Mouse (Mus musculus) liver, embryonic 14.5 days (tissue): Measurements from ENCODE around the gene Gpatch8. TPM values are rescaled to one million over a fixed set of nuclear protein-coding genes. Genes with fewer than 3 reads are reported as not detected.
A peak's percentile ranks its signal among the peaks of the same experiment; 100 is the strongest.

Experiments used
- ATAC-seq: fragments of 200-750 bp; cut with Nextera tagmentation; 2 replicates; pipeline ENCODE4 v1.8.0; 2017; ENCODE audit warnings: moderate number of reproducible peaks, mild to moderate bottlenecking, moderate library complexity; ENCODE audit not compliant: insufficient read depth
- DNase-seq, 3 experiments: peaks; one replicate each; pipeline ENCODE4 v3.0.0-alpha.2; 2012 to 2013; ENCODE audit warnings: low read depth in 3 of 3, low spot score in 3 of 3
- H3K27ac ChIP-seq: fragments of 300-500 bp; sonication (generic); 2 replicates; pipeline ENCODE4 v1.5.1; 2014; ENCODE audit warnings: moderate library complexity, mild to moderate bottlenecking, control low read depth, inconsistent platforms
- H3K27me3 ChIP-seq: fragments of 300-500 bp; sonication (generic); 2 replicates; pipeline ENCODE4 v1.6.1; 2014; ENCODE audit warnings: mild to moderate bottlenecking, low read length, moderate library complexity; ENCODE audit not compliant: control insufficient read depth, insufficient read depth
- H3K36me3 ChIP-seq: fragments of 300-500 bp; sonication (generic); replicated peaks from 2 replicates; pipeline ENCODE4 v1.6.1; 2014; ENCODE audit warnings: low read depth; ENCODE audit not compliant: control insufficient read depth, insufficient read depth
- H3K4me1 ChIP-seq, 2 experiments: fragments of 200-500 bp in 1 of 2; fragments of 300-500 bp in 1 of 2; sonication (generic) in 1 of 2; replicated peaks; 2 replicates each; pipeline ENCODE4 v1.6.1; 2012 to 2014; ENCODE audit warnings: antibody characterized with exemption in 1 of 2, inconsistent platforms in 1 of 2, low read length in 1 of 2; ENCODE audit not compliant: control insufficient read depth in 2 of 2, insufficient read depth in 2 of 2
- H3K4me2 ChIP-seq: fragments of 300-500 bp; sonication (generic); 2 replicates; pipeline ENCODE4 v1.6.1; 2014; ENCODE audit warnings: low read depth, mild to moderate bottlenecking, control low read depth, moderate library complexity
- H3K4me3 ChIP-seq, 2 experiments: fragments of 200-500 bp in 1 of 2; fragments of 300-500 bp in 1 of 2; sonication (generic) in 1 of 2; 2 replicates each; pipeline ENCODE4 v1.5.1; 2012 to 2014; ENCODE audit warnings: low read depth in 2 of 2, low read length in 2 of 2, mild to moderate bottlenecking in 2 of 2, control low read depth in 1 of 2, inconsistent platforms in 1 of 2, moderate library complexity in 1 of 2; ENCODE audit not compliant: insufficient read depth in 1 of 2
- H3K9ac ChIP-seq: fragments of 300-500 bp; sonication (generic); replicated peaks from 2 replicates; pipeline ENCODE4 v1.6.1; 2014; ENCODE audit warnings: mild to moderate bottlenecking, control low read depth, moderate library complexity
- H3K9me3 ChIP-seq: fragments of 300-500 bp; sonication (generic); 2 replicates; pipeline ENCODE4 v1.6.1; 2016; ENCODE audit warnings: low read length, mixed read lengths; ENCODE audit not compliant: control insufficient read depth
- CTCF ChIP-seq: IDR thresholded peaks from 2 replicates; pipeline ENCODE4 v1.5.1; 2016; ENCODE audit warnings: antibody characterized with exemption, low read depth, control low read depth
- EP300 ChIP-seq: IDR thresholded peaks from 2 replicates; pipeline ENCODE4 v1.6.1; 2016; ENCODE audit warnings: antibody characterized with exemption, low read depth
- WGBS: fragments of 180-500 bp; shearing (Covaris S2); extraction: QIAGEN DNeasy Blood & Tissue Kit; methylation state at CpG from one replicate; pipeline ENCODE4 v1.1.7; 2014; ENCODE audit not compliant: insufficient replicate concordance; 5-methylcytosine and 5-hydroxymethylcytosine counted together
- polyA plus RNA-seq, 2 experiments: library from polyadenylated mRNA; depleted of rRNA in 1 of 2; stranded (reverse) in 1 of 2; unstranded in 1 of 2; fragments of >200 nt; fragmentation: Nextera tagmentation in 1 of 2; extraction: Ambion mirVana in 1 of 2; gene quantifications; 2 replicates each; pipeline versions ENCODE4 v1.2.1 to v1.2.3; 2012 to 2014

Gpatch8 gene
- polyA plus RNA-seq, 2 experiments = 7.5 to 14.1 TPM

DNA sequence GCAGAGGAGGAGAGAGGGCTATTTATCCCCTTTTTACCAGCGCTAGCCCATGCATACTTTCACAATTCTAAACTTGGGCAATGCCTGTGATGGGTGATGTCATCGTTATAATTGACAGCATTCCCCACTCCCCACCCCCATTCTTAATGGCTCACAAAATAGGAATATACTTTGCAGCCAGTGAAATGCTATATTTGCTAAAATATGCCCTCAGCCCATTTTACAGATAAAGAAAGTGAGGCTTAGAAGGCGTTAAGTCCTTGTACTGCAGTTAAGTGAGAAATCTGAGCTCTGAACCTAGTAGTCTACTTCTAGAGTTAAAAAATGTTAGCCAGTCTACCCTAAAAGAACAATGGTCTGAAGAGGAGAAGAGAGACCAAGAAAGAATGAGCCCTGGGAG lies 111.9 kb downstream of the Gpatch8 start:
- Histone ChIP-seq H3K4me3 (no peak overlapping the region), H3K27me3 (peaks cover 48% of the 10 kb centered on the region), H3K9ac (no peak overlapping the region), H3K4me1 (no peaks in the 10 kb centered on the region), H3K36me3 (no peaks in the 10 kb centered on the region), H3K9me3 (no peaks in the 10 kb centered on the region), H3K4me2 (no peak overlapping the region), H3K27ac (no peak overlapping the region)
- ATAC-seq = no peak
- 65% methylated on average over 3 of the region's 3 CpGs for WGBS
- TF ChIP-seq EP300 = no peak
- no peak for TF ChIP-seq CTCF
- DNase-seq = no peak

- Histone ChIP-seq H3K36me3 (no peaks in the 10 kb centered on the region), H3K4me3 (no peak overlapping the region), H3K27me3 (peaks cover 42% of the 10 kb centered on the region), H3K9me3 (no peaks in the 10 kb centered on the region), H3K9ac (no peak overlapping the region), H3K4me1 (no peaks in the 10 kb centered on the region), H3K27ac (no peak overlapping the region), H3K4me2 (no peak overlapping the region)
- TF ChIP-seq CTCF (no peak), EP300 (no peak)
- DNase-seq = no peak
- 61% methylated on average over 12 of the region's 12 CpGs for WGBS
- no peak for ATAC-seq
These were observed 112.5 kb downstream of the Gpatch8 start for GRCm38 (mm10) chr11:102443740-102444139.

- TF ChIP-seq EP300 = no peak
- TF ChIP-seq CTCF = no peak
- H3K27me3 ChIP-seq = peaks cover 42% of the 10 kb centered on the region
These were observed 114.1 kb downstream of the Gpatch8 start for GRCm38 (mm10) chr11:102442089-102442488.

DNA sequence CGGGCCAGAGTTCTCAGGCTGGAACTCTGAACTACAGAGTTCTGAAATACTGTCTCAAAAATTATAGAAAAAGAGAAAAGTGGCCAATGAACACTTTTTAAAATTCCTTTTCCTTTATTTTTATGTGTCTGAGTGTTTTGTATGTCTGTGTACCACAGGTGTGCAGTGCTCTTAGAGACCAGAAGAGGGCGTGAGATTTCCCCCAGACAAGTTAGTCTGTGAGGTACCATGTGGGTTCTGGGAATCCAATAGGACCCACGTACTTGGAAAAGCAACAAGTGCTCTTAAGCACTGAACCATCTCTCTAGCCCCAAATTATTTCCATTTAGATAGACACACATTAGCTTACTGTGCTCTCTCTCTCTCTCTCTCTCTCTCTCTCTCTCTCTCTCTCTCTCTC lies 114.8 kb downstream of the Gpatch8 start:
- Histone ChIP-seq H3K4me2 (no peak overlapping the region), H3K4me1 (no peaks in the 10 kb centered on the region), H3K9me3 (no peaks in the 10 kb centered on the region), H3K36me3 (no peaks in the 10 kb centered on the region), H3K27ac (no peak overlapping the region), H3K9ac (no peak overlapping the region), H3K4me3 (no peak overlapping the region), H3K27me3 (peaks cover 38% of the 10 kb centered on the region)
- 54% methylated on average over 3 of the region's 3 CpGs for WGBS
- DNase-seq (no peak), ATAC-seq (no peak)
- TF ChIP-seq CTCF (peak; percentile 18; the same call in 1 of the 2 replicates), EP300 (no peak)

More at GRCm38 (mm10) chr11:102442089-102442488, 114.1 kb downstream of the Gpatch8 start:
- H3K9me3 ChIP-seq = no peaks in the 10 kb centered on the region
- no peak overlapping the region for H3K27ac ChIP-seq
- H3K4me2 ChIP-seq = no peak overlapping the region
- ATAC-seq = no peak
- H3K9ac ChIP-seq = no peak overlapping the region
- WGBS = 73% methylated on average over 6 of the region's 6 CpGs
- H3K4me1 ChIP-seq = no peaks in the 10 kb centered on the region
- H3K36me3 ChIP-seq = no peaks in the 10 kb centered on the region
- no peak for DNase-seq
- no peak overlapping the region for H3K4me3 ChIP-seq

GRCm38 (mm10) chr11:102440255-102440654 lies 115.9 kb downstream of the Gpatch8 start:
- 82% methylated on average over 8 of the region's 8 CpGs for WGBS
- Histone ChIP-seq H3K4me1 (no peaks in the 10 kb centered on the region), H3K36me3 (no peaks in the 10 kb centered on the region), H3K4me2 (no peak overlapping the region), H3K27ac (no peak overlapping the region), H3K9me3 (no peaks in the 10 kb centered on the region), H3K4me3 (no peak overlapping the region), H3K9ac (no peak overlapping the region), H3K27me3 (peaks cover 26% of the 10 kb centered on the region)
- no peak for TF ChIP-seq EP300
- TF ChIP-seq CTCF = no peak
- ATAC-seq (no peak), DNase-seq (no peak)
